Mouse (Mus musculus) cerebellum, adult 2 months (tissue): ENCODE data around the gene Msh3. TPM values are rescaled to one million over a fixed set of nuclear protein-coding genes. Genes with fewer than 3 reads are reported as not detected.
"Not testable (repeated sequence)": the region's sequence is repeated elsewhere in the genome, so short reads cannot be mapped to it uniquely, and the experiment has no call there.

Experiments
- DNase-seq, 2 experiments: peaks; one replicate each; pipeline ENCODE4 v3.0.0; 2021
- H3K27ac ChIP-seq: fragments of 200-500 bp; 2 replicates; pipeline ENCODE4 v1.5.1; 2012; ENCODE audit warnings: low read length, control low read depth, inconsistent platforms; ENCODE audit not compliant: insufficient read depth
- H3K27me3 ChIP-seq: fragments of 200-500 bp; 2 replicates; pipeline ENCODE4 v1.6.1; 2012; ENCODE audit warnings: inconsistent platforms, mild to moderate bottlenecking, low read length, moderate library complexity; ENCODE audit not compliant: control insufficient read depth, insufficient read depth
- H3K4me1 ChIP-seq: fragments of 200-500 bp; 2 replicates; pipeline ENCODE4 v1.6.1; 2011; ENCODE audit warnings: low read length; ENCODE audit not compliant: control insufficient read depth, insufficient read depth
- H3K4me3 ChIP-seq: fragments of 200-500 bp; replicated peaks from 2 replicates; pipeline ENCODE3; 2011; ENCODE audit warnings: mild to moderate bottlenecking, low read depth, low read length, control low read depth; ENCODE audit not compliant: insufficient read depth
- CTCF ChIP-seq: fragments of 200-500 bp; IDR thresholded peaks from 2 replicates; pipeline ENCODE4 v1.5.1; 2011; ENCODE audit warnings: low read depth, mild to moderate bottlenecking, control low read depth, low read length, moderate library complexity, borderline replicate concordance; ENCODE audit not compliant: insufficient read depth
- POLR2A ChIP-seq: fragments of 200-500 bp; IDR thresholded peaks from 2 replicates; pipeline ENCODE4 v1.6.1; 2011; ENCODE audit warnings: low read length, control low read depth, borderline replicate concordance; ENCODE audit not compliant: insufficient read depth
- WGBS: fragments of 180-500 bp; shearing (Covaris S2); methylation state at CpG from one replicate; pipeline ENCODE4 v1.1.7; 2018; 5-methylcytosine and 5-hydroxymethylcytosine counted together
- polyA plus RNA-seq: library from polyadenylated mRNA; depleted of rRNA; stranded (reverse); fragments of >200 nt; gene quantifications from 2 replicates; pipeline ENCODE4 v1.2.3, GENCODE M21; 2012; rRNA removed

Gene Msh3
- 23.7 and 25.1 TPM in 2 replicates for polyA plus RNA-seq

- WGBS: under 1% methylated on average over 74 of the region's 76 CpGs
- peaks cover 6% of the 10 kb centered on the region for H3K4me1 ChIP-seq
These were observed at the start of gene Msh3, which contains the start of gene Dhfr for GRCm38 (mm10) chr13:92354456-92355271. TSS of gene Msh3 (minus strand) at chr13:92355003. TSS of gene Dhfr (plus strand) at chr13:92354726.

DNA sequence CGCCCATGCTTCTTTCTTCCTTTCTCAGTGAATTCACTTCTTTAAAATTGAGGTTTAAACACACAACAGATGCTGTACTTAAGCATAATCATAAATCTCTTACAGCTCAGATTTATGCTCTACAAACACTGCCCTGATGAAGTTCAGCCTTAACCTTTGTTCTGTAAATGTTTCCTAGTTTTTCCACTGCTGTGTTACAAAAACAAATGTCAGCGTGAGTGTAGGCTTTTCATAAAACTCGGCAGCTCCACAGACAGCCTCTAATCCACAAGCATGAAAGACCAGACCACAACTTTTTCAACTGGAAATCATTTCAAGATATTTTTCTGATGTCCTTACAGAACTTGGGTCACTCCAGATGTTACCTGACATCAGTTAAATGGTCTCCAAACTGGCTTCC lies 48.7 kb upstream of the Msh3 start:
- H3K4me3 ChIP-seq: no peak overlapping the region
- WGBS: 91% methylated on average over 3 of the region's 3 CpGs

More at GRCm38 (mm10) chr13:92354456-92355271, at the start of gene Msh3, which contains the start of gene Dhfr:
- Histone ChIP-seq H3K27me3 (no peaks in the 10 kb centered on the region), H3K27ac (peak within 1 kb of the TSS; percentile 59), H3K4me3 (peak within 1 kb of the TSS; percentile 82)
- TF ChIP-seq CTCF (peak; percentile 71), POLR2A (peak; percentile 93)
- peak; percentile 97 to 99 for DNase-seq

GRCm38 (mm10) chr13:92402063-92402462 lies 47.3 kb upstream of the Msh3 start:
- Histone ChIP-seq H3K27ac (no peak overlapping the region), H3K4me1 (peaks cover 8% of the 10 kb centered on the region), H3K4me3 (no peak overlapping the region), H3K27me3 (no peaks in the 10 kb centered on the region)
- 15% methylated on average over 2 of the region's 2 CpGs for WGBS
- TF ChIP-seq CTCF: peak; percentile 21; the same call in 1 of the 2 replicates
- TF ChIP-seq POLR2A: no peak
- DNase-seq: no peak

More for the DNA sequence above, 48.7 kb upstream of the Msh3 start:
- H3K4me1 ChIP-seq: peaks cover 8% of the 10 kb centered on the region
- no peak for DNase-seq
- H3K27ac ChIP-seq: no peak overlapping the region
- TF ChIP-seq POLR2A (no peak), CTCF (no peak)
- no peaks in the 10 kb centered on the region for H3K27me3 ChIP-seq

DNA sequence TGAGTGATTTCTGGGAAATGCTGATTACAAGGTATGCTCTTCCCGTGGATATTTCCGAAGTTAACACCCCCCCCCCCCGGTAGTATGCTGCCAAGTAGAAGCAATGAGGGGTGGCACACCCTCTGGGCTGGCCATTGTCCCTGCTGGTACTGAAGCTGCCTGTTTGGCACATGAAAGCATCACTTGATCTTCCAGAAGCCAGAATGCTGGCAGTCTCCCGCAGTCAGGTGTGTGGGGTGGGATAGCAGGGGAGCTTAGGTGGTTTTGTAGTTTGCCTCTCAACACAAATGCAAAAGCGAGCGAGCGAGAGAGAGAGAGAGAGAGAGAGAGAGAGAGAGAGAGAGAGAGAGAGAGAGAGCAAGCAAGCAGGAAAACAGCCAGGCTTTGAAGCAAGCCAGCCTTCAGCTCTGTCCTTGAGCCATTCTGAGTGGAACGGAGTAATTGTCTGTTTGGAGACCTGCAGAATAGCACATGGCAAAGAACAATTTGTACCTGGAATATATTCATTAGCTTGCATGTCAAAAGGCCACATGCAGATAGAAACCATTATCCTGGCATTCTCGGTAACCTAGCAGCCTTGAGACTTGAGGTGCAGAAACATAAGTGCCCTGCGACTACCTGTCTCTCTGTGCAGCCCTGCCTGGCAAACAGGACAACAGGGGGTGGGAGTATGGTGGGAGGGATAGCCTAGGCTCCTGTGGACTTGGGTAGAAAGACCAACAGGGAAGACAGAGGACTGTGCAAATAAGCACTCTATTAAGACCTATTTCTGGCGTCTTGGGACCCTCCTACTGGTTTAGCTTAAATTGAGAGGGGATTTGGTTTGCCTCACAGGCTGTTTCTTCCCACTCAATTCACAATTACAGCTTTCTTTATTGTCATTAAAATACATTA lies 43.9 kb upstream of the Msh3 start:
- Histone ChIP-seq H3K27ac (no peak overlapping the region), H3K4me1 (peaks cover 8% of the 10 kb centered on the region), H3K4me3 (no peak overlapping the region), H3K27me3 (no peaks in the 10 kb centered on the region)
- peak; percentile 43 to 54 for DNase-seq
- TF ChIP-seq POLR2A: no peak
- TF ChIP-seq CTCF: no peak
- 12% methylated on average over 11 of the region's 11 CpGs for WGBS

- Histone ChIP-seq H3K4me3 (no peak overlapping the region), H3K27me3 (no peaks in the 10 kb centered on the region), H3K27ac (no peak overlapping the region), H3K4me1 (no peaks in the 10 kb centered on the region)
- TF ChIP-seq CTCF (no peak), POLR2A (no peak)
- WGBS: 93% methylated on average over 12 of the region's 12 CpGs
- DNase-seq: no peak
These were observed 38.4 kb upstream of the Msh3 start for GRCm38 (mm10) chr13:92393047-92393661.

DNA sequence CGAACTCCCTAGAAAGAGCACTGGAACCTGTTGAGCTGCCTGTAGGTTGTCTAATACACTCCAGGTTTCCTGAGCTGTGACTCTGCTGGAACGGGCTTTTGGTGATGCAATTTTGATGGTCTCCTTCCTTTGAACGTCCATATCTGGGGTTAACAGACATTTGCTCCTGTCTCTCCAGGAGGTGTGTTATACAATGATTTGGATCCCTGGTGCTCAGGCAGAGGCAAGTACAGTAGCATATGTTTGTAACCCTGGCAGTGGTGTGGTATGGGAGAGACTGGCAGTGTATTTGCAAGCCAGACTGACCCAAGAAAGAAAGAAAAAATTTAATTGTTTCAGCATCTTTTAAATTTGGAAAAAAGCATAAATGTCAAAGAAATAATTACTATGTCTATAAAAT lies 32.6 kb upstream of the Msh3 start:
- no peaks in the 10 kb centered on the region for H3K4me1 ChIP-seq
- no peak for TF ChIP-seq POLR2A
- no peak for TF ChIP-seq CTCF
- DNase-seq: no peak
- H3K27me3 ChIP-seq: no peaks in the 10 kb centered on the region
- H3K4me3 ChIP-seq: no peak overlapping the region
- H3K27ac ChIP-seq: no peak overlapping the region
- whole genome bisulfite sequencing: 77% methylated on average over 3 of the region's 3 CpGs

DNA sequence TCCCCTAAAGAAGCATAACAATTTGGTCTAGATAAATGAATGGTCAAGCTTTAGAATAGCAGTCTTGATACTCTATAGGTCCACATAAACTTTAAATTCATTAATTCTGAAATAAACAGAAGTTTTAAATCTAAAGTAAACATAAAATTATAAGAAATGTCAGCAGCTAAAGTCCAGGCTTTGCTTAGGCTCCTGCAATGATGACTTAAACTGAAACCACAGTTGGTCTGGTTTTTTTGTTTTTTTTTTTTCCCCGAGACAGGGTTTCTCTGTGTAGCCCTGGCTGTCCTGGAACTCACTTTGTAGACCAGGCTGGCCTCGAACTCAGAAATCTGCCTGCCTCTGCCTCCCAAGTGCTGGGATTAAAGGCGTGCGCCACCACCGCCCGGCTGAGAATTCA lies 16.7 kb upstream of the Msh3 start:
- not testable (repeated sequence) for H3K4me3 ChIP-seq, H3K4me1 ChIP-seq, H3K27me3 ChIP-seq, DNase-seq, H3K27ac ChIP-seq
- 94% methylated on average over 6 of the region's 6 CpGs for WGBS
